Comparison of ENCODE assay signal across 17 mouse cellular contexts in the genomic region with DNA sequence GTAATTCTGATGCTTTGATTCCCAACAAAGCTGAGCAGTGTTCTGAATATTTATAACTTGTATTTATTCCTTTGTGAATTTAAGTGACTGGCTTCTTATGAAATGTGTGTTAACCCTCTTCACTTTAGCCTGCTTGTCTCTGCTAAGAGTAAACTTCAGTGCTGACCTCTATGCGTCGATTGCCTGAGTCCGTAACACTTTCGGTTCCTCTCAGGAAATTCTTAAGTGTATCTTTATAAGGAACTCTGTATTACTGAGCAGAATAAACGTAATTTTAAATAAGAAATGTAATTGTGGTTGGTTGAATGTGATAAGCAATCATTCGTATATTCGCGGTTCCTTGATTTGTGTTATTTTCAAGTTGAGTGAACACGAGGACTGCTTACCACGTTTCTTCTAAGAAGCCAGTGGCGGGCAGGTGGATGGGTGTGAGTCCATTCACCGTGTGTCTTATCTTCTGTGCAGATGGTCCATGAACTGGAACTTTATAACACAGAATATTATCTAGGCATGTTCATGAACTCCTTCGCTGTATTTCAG. TPM values are rescaled to one million over a fixed set of nuclear protein-coding genes. Genes with fewer than 3 reads are reported as not detected.
"Had no signal": no experiment of that assay in that cellular context is flagged by ENCODE, and none has a peak within 500 bp of the region (broad histone marks: within the 10 kb centered on the region; RNA-seq: fewer than 3 reads in every experiment).

No protein-coding gene starts in this region.

- H3K4me2 ChIP-seq: neural tube, embryonic 13.5 days; neural tube, embryonic 15.5 days; stomach, embryonic 15.5 days had no signal

- H3K27me3 ChIP-seq: neural tube, embryonic 13.5 days; neural tube, embryonic 15.5 days; stomach, embryonic 15.5 days had no signal

- H3K4me1 ChIP-seq: neural tube, embryonic 13.5 days; neural tube, embryonic 15.5 days; stomach, embryonic 15.5 days had no signal

- H3K9ac ChIP-seq: neural tube, embryonic 13.5 days; neural tube, embryonic 15.5 days; stomach, embryonic 15.5 days had no signal

- H3K36me3 ChIP-seq: neural tube, embryonic 13.5 days; neural tube, embryonic 15.5 days; stomach, embryonic 15.5 days had no signal

- DNase-seq: retina, postnatal 1 day; right cerebral cortex, adult 18-20 months; right cerebral cortex, postnatal 14 days; right cerebral cortex, postnatal 25 days; right cerebral cortex, postnatal 4 days; spleen, adult 18-20 months; thymus, adult 18-20 months; thymus, adult 2 months; thymus, postnatal 14 days; thymus, postnatal 25 days; thymus, postnatal 36 days; thymus, postnatal 4 days had no signal

- H3K4me3 ChIP-seq: neural tube, embryonic 13.5 days; neural tube, embryonic 15.5 days; stomach, embryonic 15.5 days had no signal

- H3K27ac ChIP-seq: neural tube, embryonic 13.5 days; neural tube, embryonic 15.5 days; stomach, embryonic 15.5 days; stomach, postnatal 0 days had no signal

- H3K9me3 ChIP-seq: neural tube, embryonic 13.5 days; neural tube, embryonic 15.5 days; stomach, embryonic 15.5 days had no signal

RNA-seq across cellular contexts. Expression of a gene that starts 56.2 kb away (rescaled TPM):
- total RNA-seq: neutrophil, adult 5-6 weeks had no signal
